Mouse (Mus musculus): ENCODE data around the gene Spata31d1d. TPM values are rescaled to one million over a fixed set of nuclear protein-coding genes. Genes with fewer than 3 reads are reported as not detected.

Spata31d1d gene
- polyA plus RNA-seq, 1 experiment from 2014 or later = not detected

- Histone ChIP-seq H3K9me3 (ENCODE audit: low read length) (no peaks in the 10 kb centered on the region), H3K9ac (replicated peaks; ENCODE audit: low read depth) (no peak overlapping the region), H3K4me1 (ENCODE audit: insufficient read depth, low read depth, low read length) (peaks cover 7% of the 10 kb centered on the region; the same call in 1 of the 2 replicates), H3K4me3 (ENCODE audit: low read depth, low read length) (no peak overlapping the region), H3K27me3 (replicated peaks; ENCODE audit: insufficient read depth, low read length) (no peaks in the 10 kb centered on the region), H3K36me3 (ENCODE audit: insufficient read depth, low read length) (no peaks in the 10 kb centered on the region), H3K27ac (ENCODE audit: low read length) (no peak overlapping the region), H3K4me2 (replicated peaks; ENCODE audit: low read depth, low read length) (no peak overlapping the region)
- no peak for TF ChIP-seq EP300 (IDR thresholded peaks at IDR 0.05)
- TF ChIP-seq CTCF (IDR thresholded peaks at IDR 0.05) = no peak
- 59% methylated on average over 12 of the region's 12 CpGs for WGBS
- ATAC-seq (peak; percentile 12; the same call in 1 of the 2 replicates), DNase-seq (ENCODE audit: low spot score) (peak; percentile 37)
These were observed 55.0 kb downstream of the Spata31d1d start for GRCm38 (mm10) chr13:59676316-59677229.

Other genes with a start within 250 kb of the Spata31d1d start
- gene Agtpbp1, start 146.5 kb downstream of the Spata31d1d start, polyA plus RNA-seq (2015; fragmentation: Nextera tagmentation; extraction: Ambion mirVana) = 14.1 and 17.3 TPM in 2 replicates
- gene Naa35, start 146.5 kb downstream of the Spata31d1d start, polyA plus RNA-seq (2015; fragmentation: Nextera tagmentation; extraction: Ambion mirVana) = 43.3 and 53.5 TPM in 2 replicates
- gene Golm1, start 55.9 kb downstream of the Spata31d1d start, polyA plus RNA-seq (2015; fragmentation: Nextera tagmentation; extraction: Ambion mirVana) = 31.8 and 32.4 TPM in 2 replicates
- not detected in 2 replicates for gene 4921517D22Rik, start 37.6 kb downstream of the Spata31d1d start, polyA plus RNA-seq (2015; fragmentation: Nextera tagmentation; extraction: Ambion mirVana)
- 0.14 and 0.41 TPM in 2 replicates for gene Spata31d1a, start 21.4 kb downstream of the Spata31d1d start, polyA plus RNA-seq (2015; fragmentation: Nextera tagmentation; extraction: Ambion mirVana)
- gene Spata31d1b, start 19.5 kb downstream of the Spata31d1d start, polyA plus RNA-seq (2015; fragmentation: Nextera tagmentation; extraction: Ambion mirVana) = not detected in 2 replicates
- gene 1700014D04Rik, start 15.0 kb upstream of the Spata31d1d start, polyA plus RNA-seq (2015; fragmentation: Nextera tagmentation; extraction: Ambion mirVana) = 0.05 and 0.18 TPM in 2 replicates
- gene Isca1, start 38.1 kb upstream of the Spata31d1d start, polyA plus RNA-seq (2015; fragmentation: Nextera tagmentation; extraction: Ambion mirVana) = 131 and 135 TPM in 2 replicates
- not detected in 2 replicates for gene Gm49354, start 50.5 kb upstream of the Spata31d1d start, polyA plus RNA-seq (2015; fragmentation: Nextera tagmentation; extraction: Ambion mirVana)
- 41.5 and 50.4 TPM in 2 replicates for gene Tut7, start 91.4 kb upstream of the Spata31d1d start, polyA plus RNA-seq (2015; fragmentation: Nextera tagmentation; extraction: Ambion mirVana)